Mouse (Mus musculus) forebrain, embryonic 16.5 days (tissue): Measurements from ENCODE around the gene Cacna1f. TPM values are rescaled to one million over a fixed set of nuclear protein-coding genes. Genes with fewer than 3 reads are reported as not detected.

Source experiments
- ATAC-seq: fragments of 200-750 bp; cut with Nextera tagmentation; 2 replicates; pipeline ENCODE4 v1.8.0; 2017; ENCODE audit warnings: mild to moderate bottlenecking, moderate library complexity
- H3K27ac ChIP-seq: fragments of 300-500 bp; sonication (generic); 2 replicates; pipeline ENCODE4 v1.5.1; 2014; ENCODE audit warnings: low read length, control low read depth
- H3K27me3 ChIP-seq: fragments of 300-500 bp; sonication (generic); replicated peaks from 2 replicates; pipeline ENCODE4 v1.6.1; 2014; ENCODE audit warnings: low read length; ENCODE audit not compliant: control insufficient read depth, insufficient read depth
- H3K36me3 ChIP-seq: fragments of 300-500 bp; sonication (generic); 2 replicates; pipeline ENCODE4 v1.6.1; 2014; ENCODE audit not compliant: control insufficient read depth, insufficient read depth
- H3K4me1 ChIP-seq: fragments of 300-500 bp; sonication (generic); replicated peaks from 2 replicates; pipeline ENCODE4 v1.6.1; 2014; ENCODE audit warnings: low read length; ENCODE audit not compliant: control insufficient read depth, insufficient read depth
- H3K4me2 ChIP-seq: fragments of 300-500 bp; sonication (generic); 2 replicates; pipeline ENCODE4 v1.6.1; 2014; ENCODE audit warnings: mild to moderate bottlenecking, low read length, control low read depth
- H3K4me3 ChIP-seq: fragments of 300-500 bp; sonication (generic); replicated peaks from 2 replicates; pipeline ENCODE4 v1.5.1; 2014; ENCODE audit warnings: mild to moderate bottlenecking, low read length, control low read depth
- H3K9ac ChIP-seq: fragments of 300-500 bp; sonication (generic); replicated peaks from 2 replicates; pipeline ENCODE4 v1.6.1; 2014; ENCODE audit warnings: low read depth, low read length, control low read depth
- H3K9me3 ChIP-seq: fragments of 300-500 bp; sonication (generic); 2 replicates; pipeline ENCODE4 v1.6.1; 2016; ENCODE audit warnings: low read length; ENCODE audit not compliant: control insufficient read depth
- WGBS: fragments of 180-500 bp; shearing (Covaris S2); extraction: QIAGEN DNeasy Blood & Tissue Kit; methylation state at CpG from one replicate; pipeline ENCODE4 v1.1.7; 2014; 5-methylcytosine and 5-hydroxymethylcytosine counted together
- polyA plus RNA-seq: library from polyadenylated mRNA; unstranded; fragments of >200 nt; fragmentation: Nextera tagmentation; extraction: Ambion mirVana; gene quantifications from 2 replicates; pipeline ENCODE4 v1.2.1, GENCODE M21; 2015

Cacna1f gene
- polyA plus RNA-seq, 1 experiment from 2014 or later, result 0.06 TPM

- Histone ChIP-seq H3K4me3 (no peak overlapping the region), H3K27ac (no peak overlapping the region), H3K9me3 (no peaks in the 10 kb centered on the region), H3K9ac (no peak overlapping the region), H3K27me3 (no peaks in the 10 kb centered on the region), H3K4me1 (no peaks in the 10 kb centered on the region), H3K4me2 (no peak overlapping the region), H3K36me3 (no peaks in the 10 kb centered on the region)
- no peak for ATAC-seq
- 74% methylated on average over 21 of the region's 21 CpGs for WGBS
Measured at GRCm38 (mm10) chrX:7665739-7666502, 59.0 kb downstream of the Cacna1f start.

GRCm38 (mm10) chrX:7670390-7670881 is 63.6 kb downstream of the Cacna1f start:
- H3K27ac ChIP-seq, result peak overlapping the region; percentile 74
- H3K27me3 ChIP-seq, result no peaks in the 10 kb centered on the region
- peaks cover 3% of the 10 kb centered on the region; the same call in 1 of the 2 replicates for H3K4me1 ChIP-seq
- 13% methylated on average over 19 of the region's 19 CpGs for WGBS
- ATAC-seq, result peak; percentile 80
- H3K9ac ChIP-seq, result peak overlapping the region; percentile 58
- peak overlapping the region; percentile 52 for H3K4me3 ChIP-seq
- no peaks in the 10 kb centered on the region for H3K9me3 ChIP-seq
- peak overlapping the region; percentile 51 for H3K4me2 ChIP-seq
- H3K36me3 ChIP-seq, result no peaks in the 10 kb centered on the region

- Histone ChIP-seq H3K27ac (peak within 1 kb of the TSS; percentile 74), H3K9me3 (no peaks in the 10 kb centered on the region), H3K9ac (peak within 1 kb of the TSS; percentile 58), H3K4me2 (peak within 1 kb of the TSS; percentile 51), H3K4me3 (peak within 1 kb of the TSS; percentile 52), H3K4me1 (peaks cover 3% of the 10 kb centered on the region; the same call in 1 of the 2 replicates), H3K36me3 (no peaks in the 10 kb centered on the region), H3K27me3 (no peaks in the 10 kb centered on the region)
- peak; percentile 63 for ATAC-seq
- 30% methylated on average over 29 of the region's 36 CpGs for WGBS
Measured at GRCm38 (mm10) chrX:7670921-7671623, 64.2 kb downstream of the Cacna1f start, which contains the start of gene Plp2. Gene Plp2 (minus strand): TSS chrX:7671390.

- Histone ChIP-seq H3K4me2 (no peak overlapping the region), H3K9ac (no peak overlapping the region), H3K4me3 (no peak overlapping the region), H3K27ac (no peak overlapping the region), H3K9me3 (no peaks in the 10 kb centered on the region), H3K27me3 (no peaks in the 10 kb centered on the region), H3K36me3 (no peaks in the 10 kb centered on the region), H3K4me1 (peaks cover 3% of the 10 kb centered on the region; the same call in 1 of the 2 replicates)
- 59% methylated on average over 6 of the region's 6 CpGs for WGBS
- no peak for ATAC-seq
Measured at GRCm38 (mm10) chrX:7672739-7673138, 65.9 kb downstream of the Cacna1f start.

GRCm38 (mm10) chrX:7673578-7674281 is 66.8 kb downstream of the Cacna1f start:
- no peak for ATAC-seq
- WGBS, result 46% methylated on average over 12 of the region's 12 CpGs
- no peak overlapping the region for H3K9ac ChIP-seq
- peak overlapping the region; percentile 43; the same call in 1 of the 2 replicates for H3K4me2 ChIP-seq
- no peaks in the 10 kb centered on the region for H3K9me3 ChIP-seq
- H3K36me3 ChIP-seq, result no peaks in the 10 kb centered on the region
- no peak overlapping the region for H3K27ac ChIP-seq
- no peaks in the 10 kb centered on the region for H3K27me3 ChIP-seq
- H3K4me1 ChIP-seq, result peaks cover 3% of the 10 kb centered on the region; the same call in 1 of the 2 replicates
- no peak overlapping the region for H3K4me3 ChIP-seq

GRCm38 (mm10) chrX:7674284-7675000 is 67.6 kb downstream of the Cacna1f start:
- peak; percentile 27 for ATAC-seq
- peak overlapping the region; percentile 43 for H3K4me2 ChIP-seq
- H3K27me3 ChIP-seq, result no peaks in the 10 kb centered on the region
- H3K36me3 ChIP-seq, result no peaks in the 10 kb centered on the region
- peak overlapping the region; percentile 26; the same call in 1 of the 2 replicates for H3K9ac ChIP-seq
- peak overlapping the region; percentile 29 for H3K4me3 ChIP-seq
- 40% methylated on average over 28 of the region's 28 CpGs for WGBS
- peaks cover 3% of the 10 kb centered on the region; the same call in 1 of the 2 replicates for H3K4me1 ChIP-seq
- H3K9me3 ChIP-seq, result no peaks in the 10 kb centered on the region
- no peak overlapping the region for H3K27ac ChIP-seq

GRCm38 (mm10) chrX:7675001-7675380 is 68.1 kb downstream of the Cacna1f start:
- peak overlapping the region; percentile 43 for H3K4me2 ChIP-seq
- H3K4me1 ChIP-seq, result peaks cover 3% of the 10 kb centered on the region; the same call in 1 of the 2 replicates
- no peak for ATAC-seq
- H3K27ac ChIP-seq, result no peak overlapping the region
- no peaks in the 10 kb centered on the region for H3K27me3 ChIP-seq
- no peaks in the 10 kb centered on the region for H3K9me3 ChIP-seq
- H3K4me3 ChIP-seq, result peak overlapping the region; percentile 29
- peak overlapping the region; percentile 26; the same call in 1 of the 2 replicates for H3K9ac ChIP-seq
- 45% methylated on average over 10 of the region's 10 CpGs for WGBS
- H3K36me3 ChIP-seq, result no peaks in the 10 kb centered on the region

GRCm38 (mm10) chrX:7678986-7679385 is 72.1 kb downstream of the Cacna1f start:
- no peaks in the 10 kb centered on the region for H3K4me1 ChIP-seq
- no peaks in the 10 kb centered on the region for H3K9me3 ChIP-seq
- no peak overlapping the region for H3K27ac ChIP-seq
- H3K27me3 ChIP-seq, result no peaks in the 10 kb centered on the region
- H3K4me2 ChIP-seq, result no peak overlapping the region
- no peak overlapping the region for H3K9ac ChIP-seq
- H3K4me3 ChIP-seq, result no peak overlapping the region
- H3K36me3 ChIP-seq, result no peaks in the 10 kb centered on the region
- no peak for ATAC-seq
- WGBS, result 50% methylated on average over 3 of the region's 3 CpGs
